Mouse (Mus musculus) neural tube, embryonic 14.5 days (tissue): ENCODE data around the gene Exosc5. TPM values are rescaled to one million over a fixed set of nuclear protein-coding genes. Genes with fewer than 3 reads are reported as not detected.

Source experiments
- ATAC-seq: fragments of 200-750 bp; cut with Nextera tagmentation; 2 replicates; pipeline ENCODE4 v1.8.0; 2017; ENCODE audit warnings: low read depth, mild to moderate bottlenecking, moderate TSS enrichment, moderate library complexity
- H3K27ac ChIP-seq: fragments of 300-500 bp; sonication (generic); 2 replicates; pipeline ENCODE4 v1.5.1; 2014; ENCODE audit warnings: low read depth, mild to moderate bottlenecking, control low read depth, low read length, moderate library complexity, mixed read lengths
- H3K27me3 ChIP-seq: fragments of 300-500 bp; sonication (generic); 2 replicates; pipeline ENCODE4 v1.6.1; 2014; ENCODE audit warnings: low read length; ENCODE audit not compliant: control insufficient read depth, insufficient read depth
- H3K36me3 ChIP-seq: fragments of 300-500 bp; sonication (generic); 2 replicates; pipeline ENCODE4 v1.6.1; 2014; ENCODE audit warnings: low read length, mixed read lengths; ENCODE audit not compliant: control insufficient read depth, insufficient read depth
- H3K4me1 ChIP-seq: fragments of 300-500 bp; sonication (generic); 2 replicates; pipeline ENCODE4 v1.6.1; 2014; ENCODE audit warnings: low read length; ENCODE audit not compliant: control insufficient read depth, insufficient read depth
- H3K4me2 ChIP-seq: fragments of 300-500 bp; sonication (generic); 2 replicates; pipeline ENCODE4 v1.6.1; 2014; ENCODE audit warnings: mild to moderate bottlenecking, low read depth, low read length, control low read depth
- H3K4me3 ChIP-seq: fragments of 300-500 bp; sonication (generic); 2 replicates; pipeline ENCODE4 v1.5.1; 2014; ENCODE audit warnings: low read depth, low read length, control low read depth, mixed read lengths
- H3K9ac ChIP-seq: fragments of 300-500 bp; sonication (generic); replicated peaks from 2 replicates; pipeline ENCODE4 v1.6.1; 2014; ENCODE audit warnings: low read depth, mild to moderate bottlenecking, control low read depth, low read length, mixed read lengths
- H3K9me3 ChIP-seq: fragments of 300-500 bp; sonication (generic); 2 replicates; pipeline ENCODE4 v1.6.1; 2016; ENCODE audit warnings: low read length; ENCODE audit not compliant: control insufficient read depth
- WGBS: fragments of 180-500 bp; shearing (Covaris S2); extraction: QIAGEN DNeasy Blood & Tissue Kit; methylation state at CpG from one replicate; pipeline ENCODE4 v1.1.7; 2014; 5-methylcytosine and 5-hydroxymethylcytosine counted together
- polyA plus RNA-seq: library from polyadenylated mRNA; unstranded; fragments of >200 nt; fragmentation: Nextera tagmentation; extraction: Ambion mirVana; gene quantifications from 2 replicates; pipeline ENCODE4 v1.2.1, GENCODE M21; 2014

The Exosc5 gene
- polyA plus RNA-seq, 1 experiment from 2014 or later: 40.2 TPM

DNA sequence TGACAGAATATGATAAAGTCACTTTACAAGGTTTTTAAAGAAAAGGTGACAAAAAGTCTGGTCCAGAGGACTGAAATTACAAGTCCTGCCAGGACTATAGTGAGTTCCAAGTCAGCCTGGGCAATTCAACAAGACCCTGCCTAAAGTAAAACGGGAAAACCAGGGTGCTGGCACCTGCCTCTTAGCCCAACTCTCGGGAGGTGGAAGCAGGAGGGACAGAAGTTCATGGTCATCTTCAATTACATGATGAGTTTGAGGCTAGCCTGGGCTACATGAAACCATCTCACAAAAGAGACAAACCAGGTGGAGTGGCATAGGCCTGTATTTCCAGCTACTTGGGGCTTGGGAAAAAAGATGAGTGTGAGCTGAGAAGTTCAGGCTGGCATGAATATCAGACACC is 12.7 kb downstream of the Exosc5 start:
- Histone ChIP-seq H3K4me3 (no peak overlapping the region), H3K9ac (no peak overlapping the region), H3K27ac (no peak overlapping the region), H3K9me3 (no peaks in the 10 kb centered on the region), H3K27me3 (0 out of 2 replicates have a peak, but pooled peaks cover 6% of the 10 kb centered on the region), H3K4me2 (no peak overlapping the region), H3K4me1 (0 out of 2 replicates have a peak, but pooled peaks cover 3% of the 10 kb centered on the region), H3K36me3 (peaks cover 11% of the 10 kb centered on the region; the same call in 1 of the 2 replicates)
- no peak for ATAC-seq
- whole genome bisulfite sequencing: 80% methylated on average over 2 of the region's 2 CpGs

DNA sequence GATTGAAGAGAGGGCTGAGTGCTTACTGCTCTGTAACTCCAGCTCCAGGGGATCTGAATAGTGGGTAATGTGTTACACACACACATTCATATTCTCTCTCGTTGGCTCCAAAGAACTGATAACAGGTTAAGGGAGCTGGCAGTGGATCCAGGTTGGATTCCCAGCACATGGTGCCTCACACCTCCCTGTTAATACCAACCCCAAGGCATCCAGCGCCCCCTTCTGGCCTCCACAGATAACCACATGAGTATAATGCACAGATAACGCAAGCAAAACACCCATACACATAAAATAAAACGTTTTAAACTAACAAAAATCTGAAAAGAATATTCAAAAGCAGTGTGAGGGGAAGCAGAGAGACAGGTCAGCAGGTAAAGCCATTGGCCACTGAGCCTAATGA is 13.5 kb downstream of the Exosc5 start:
- peaks cover 5% of the 10 kb centered on the region; the same call in 1 of the 2 replicates for H3K36me3 ChIP-seq
- no peaks in the 10 kb centered on the region for H3K9me3 ChIP-seq
- 56% methylated on average over 4 of the region's 4 CpGs for WGBS
- no peak overlapping the region for H3K4me3 ChIP-seq
- no peak overlapping the region for H3K9ac ChIP-seq
- 0 out of 2 replicates have a peak, but pooled peaks cover 3% of the 10 kb centered on the region for H3K4me1 ChIP-seq
- 0 out of 2 replicates have a peak, but pooled peaks cover 6% of the 10 kb centered on the region for H3K27me3 ChIP-seq
- H3K27ac ChIP-seq: no peak overlapping the region
- no peak for ATAC-seq
- no peak overlapping the region for H3K4me2 ChIP-seq

- ATAC-seq: no peak
- Histone ChIP-seq H3K27me3 (0 out of 2 replicates have a peak, but pooled peaks cover 6% of the 10 kb centered on the region), H3K4me2 (peak overlapping the region; percentile 57), H3K36me3 (no peaks in the 10 kb centered on the region), H3K4me3 (peak overlapping the region; percentile 43), H3K9ac (peak overlapping the region; percentile 56), H3K27ac (no peak overlapping the region), H3K4me1 (0 out of 2 replicates have a peak, but pooled peaks cover 3% of the 10 kb centered on the region), H3K9me3 (no peaks in the 10 kb centered on the region)
- WGBS: 29% methylated on average over 9 of the region's 9 CpGs
Measured at GRCm38 (mm10) chr7:25674297-25674696, 15.3 kb downstream of the Exosc5 start.

GRCm38 (mm10) chr7:25674719-25675300 is 15.8 kb downstream of the Exosc5 start, which contains the start of gene Tmem91:
Gene Tmem91, minus strand, starts transcription at chr7:25675166.
- Histone ChIP-seq H3K4me2 (peak within 1 kb of the TSS; percentile 57), H3K4me3 (peak within 1 kb of the TSS; percentile 43), H3K4me1 (peaks cover 3% of the 10 kb centered on the region; the same call in 1 of the 2 replicates), H3K27ac (no peak within 1 kb of the TSS), H3K9me3 (no peaks in the 10 kb centered on the region), H3K9ac (peak within 1 kb of the TSS; percentile 56), H3K27me3 (0 out of 2 replicates have a peak, but pooled peaks cover 6% of the 10 kb centered on the region), H3K36me3 (no peaks in the 10 kb centered on the region)
- 4% methylated on average over 29 of the region's 29 CpGs for WGBS
- ATAC-seq: peak; percentile 38; the same call in 1 of the 2 replicates

DNA sequence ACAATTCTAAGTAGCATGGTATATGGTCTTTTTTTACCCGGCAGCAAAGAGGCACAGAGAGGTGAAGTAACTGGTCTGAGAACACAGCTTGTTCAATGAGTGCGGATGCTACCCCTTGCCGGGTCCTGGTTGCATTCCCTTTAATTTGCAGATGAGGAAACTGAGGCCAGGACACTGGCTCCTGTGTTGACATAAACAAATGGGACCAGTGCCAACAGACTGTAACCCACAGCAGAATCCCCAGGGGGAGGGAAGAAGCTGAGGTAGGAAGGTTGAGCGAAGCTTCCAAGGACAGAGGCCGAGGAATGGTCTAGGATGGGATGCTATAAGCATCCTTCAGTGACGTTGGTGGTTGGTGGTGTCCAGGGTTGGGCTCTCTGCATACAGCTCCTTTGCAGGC is 16.4 kb downstream of the Exosc5 start:
- Histone ChIP-seq H3K36me3 (no peaks in the 10 kb centered on the region), H3K9me3 (no peaks in the 10 kb centered on the region), H3K27me3 (0 out of 2 replicates have a peak, but pooled peaks cover 6% of the 10 kb centered on the region), H3K9ac (no peak overlapping the region), H3K27ac (no peak overlapping the region), H3K4me1 (peaks cover 8% of the 10 kb centered on the region; the same call in 1 of the 2 replicates), H3K4me2 (peak overlapping the region; percentile 57), H3K4me3 (peak overlapping the region; percentile 43)
- no peak for ATAC-seq
- 39% methylated on average over 6 of the region's 6 CpGs for WGBS

- Histone ChIP-seq H3K27ac (peak overlapping the region; percentile 30), H3K4me1 (peaks cover 8% of the 10 kb centered on the region; the same call in 1 of the 2 replicates), H3K36me3 (no peaks in the 10 kb centered on the region), H3K4me3 (no peak overlapping the region), H3K9ac (no peak overlapping the region), H3K4me2 (no peak overlapping the region), H3K27me3 (0 out of 2 replicates have a peak, but pooled peaks cover 6% of the 10 kb centered on the region), H3K9me3 (no peaks in the 10 kb centered on the region)
- WGBS: 35% methylated on average over 15 of the region's 15 CpGs
- ATAC-seq: peak; percentile 39
Measured at GRCm38 (mm10) chr7:25676085-25676781, 17.3 kb downstream of the Exosc5 start.

- Histone ChIP-seq H3K9ac (no peak overlapping the region), H3K9me3 (no peaks in the 10 kb centered on the region), H3K27me3 (0 out of 2 replicates have a peak, but pooled peaks cover 6% of the 10 kb centered on the region), H3K4me3 (no peak overlapping the region), H3K4me2 (no peak overlapping the region), H3K4me1 (peaks cover 8% of the 10 kb centered on the region; the same call in 1 of the 2 replicates), H3K27ac (peak overlapping the region; percentile 30), H3K36me3 (no peaks in the 10 kb centered on the region)
- ATAC-seq: no peak
- WGBS: 76% methylated on average over 7 of the region's 7 CpGs
Measured at GRCm38 (mm10) chr7:25677013-25677412, 18.0 kb downstream of the Exosc5 start.

DNA sequence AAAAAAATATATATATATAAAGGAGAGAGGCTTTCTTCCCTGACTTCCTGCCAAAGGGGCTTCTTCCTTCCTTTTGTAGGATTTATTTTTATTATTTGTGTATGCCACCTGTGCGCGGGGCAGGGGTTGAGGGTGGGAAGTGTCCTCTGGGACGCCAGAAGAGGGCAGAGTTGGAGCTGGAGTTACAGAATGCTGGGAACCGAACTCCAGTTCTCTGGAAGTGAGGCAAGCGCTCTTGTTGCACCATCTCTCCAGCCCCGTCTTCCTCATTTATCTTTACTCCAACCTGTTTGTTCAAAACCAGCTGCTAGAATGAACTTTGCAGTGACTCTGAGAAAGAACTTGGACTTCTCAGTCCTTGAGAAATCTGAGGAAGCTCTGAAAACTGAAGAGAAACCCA is 21.0 kb downstream of the Exosc5 start:
- H3K36me3 ChIP-seq: no peaks in the 10 kb centered on the region
- peak overlapping the region; percentile 57 for H3K4me3 ChIP-seq
- H3K4me2 ChIP-seq: peak overlapping the region; percentile 63
- H3K27ac ChIP-seq: peak overlapping the region; percentile 93
- peaks cover 8% of the 10 kb centered on the region; the same call in 1 of the 2 replicates for H3K4me1 ChIP-seq
- no peaks in the 10 kb centered on the region for H3K9me3 ChIP-seq
- no peaks in the 10 kb centered on the region for H3K27me3 ChIP-seq
- peak overlapping the region; percentile 63; the same call in 1 of the 2 replicates for H3K9ac ChIP-seq
- ATAC-seq: no peak
- 17% methylated on average over 6 of the region's 6 CpGs for WGBS
